Mouse (Mus musculus) right cerebral cortex, postnatal 14 days (tissue): Measurements from ENCODE around the gene 1700022I11Rik.
"Not testable (repeated sequence)": the region's sequence is repeated elsewhere in the genome, so short reads cannot be mapped to it uniquely, and the experiment has no call there.

Source experiments
- DNase-seq: peaks from one replicate; pipeline ENCODE4 v3.0.0; 2022

The 1700022I11Rik gene

DNA sequence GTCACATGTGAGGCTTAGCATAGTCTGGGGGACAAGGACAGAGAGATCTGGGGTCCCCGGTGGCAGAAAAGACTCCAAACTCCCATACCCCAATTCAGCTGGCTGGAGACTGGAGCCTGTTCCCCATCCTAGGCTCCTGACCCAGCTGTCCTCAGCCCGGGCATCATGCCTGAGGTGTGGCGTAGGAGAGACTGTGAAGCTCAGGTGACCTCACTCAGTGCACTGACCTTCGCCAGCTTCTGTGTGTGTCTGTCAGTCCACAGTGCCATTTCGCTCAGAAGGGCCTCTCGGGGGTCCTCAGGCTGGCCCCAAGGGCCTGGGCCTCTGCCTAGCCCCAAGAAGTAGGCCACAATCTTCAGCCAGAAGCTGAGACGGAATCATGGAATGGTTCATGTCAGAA lies 16.8 kb upstream of the 1700022I11Rik start:
- peak; percentile 9 for DNase-seq

DNA sequence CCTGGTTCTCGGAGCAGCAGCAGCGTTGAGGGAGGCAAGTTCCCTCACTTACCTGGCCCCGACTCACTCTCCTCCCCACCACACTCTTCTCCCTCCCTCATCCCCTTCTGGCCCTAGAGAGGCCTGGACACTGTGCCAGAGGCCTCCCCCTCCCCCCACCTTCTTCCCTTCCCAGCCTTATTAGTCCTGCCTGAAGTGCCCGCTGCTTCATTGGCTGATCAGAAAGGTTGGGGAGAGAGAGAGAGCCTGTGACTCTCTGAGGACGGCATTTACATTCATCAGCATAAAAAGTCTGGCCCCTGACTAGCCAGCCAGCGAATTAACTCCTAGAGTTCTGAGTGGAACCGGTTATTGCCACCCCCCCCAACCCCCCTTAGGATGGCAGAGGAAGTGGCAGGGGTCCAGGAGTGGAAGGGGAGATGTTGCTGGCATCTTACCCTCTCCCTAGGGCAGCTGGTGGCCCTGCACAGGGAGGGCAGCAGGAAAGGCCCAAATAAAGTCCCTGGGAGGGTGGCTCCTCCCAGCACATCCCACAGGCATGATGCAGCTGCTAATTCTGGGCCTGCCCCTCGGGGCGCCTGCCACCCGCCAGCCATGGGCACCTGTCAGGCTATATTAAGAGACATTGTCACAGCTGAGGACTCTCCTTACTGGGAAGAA lies 15.8 kb upstream of the 1700022I11Rik start:
- no peak for DNase-seq

DNA sequence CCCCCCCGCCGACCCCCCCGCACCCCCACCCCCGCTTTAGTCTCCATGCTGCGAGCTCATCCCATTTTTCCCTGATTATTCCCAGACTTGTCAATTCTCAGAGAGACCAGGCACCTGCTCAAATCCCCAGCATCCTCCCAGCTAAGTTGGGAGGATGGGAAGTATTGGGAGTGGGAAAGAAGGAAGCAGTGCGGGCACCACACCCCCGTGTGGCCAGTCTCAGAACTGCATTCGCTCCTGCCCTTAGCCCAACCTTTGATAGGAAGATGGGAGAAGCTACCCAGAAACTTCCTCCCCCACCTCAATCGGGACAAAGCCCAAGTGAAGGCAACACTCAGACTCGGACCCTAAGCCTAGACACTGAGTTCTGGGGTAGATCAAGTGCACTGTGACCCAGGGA lies 15.1 kb upstream of the 1700022I11Rik start:
- DNase-seq: peak; percentile 84

DNA sequence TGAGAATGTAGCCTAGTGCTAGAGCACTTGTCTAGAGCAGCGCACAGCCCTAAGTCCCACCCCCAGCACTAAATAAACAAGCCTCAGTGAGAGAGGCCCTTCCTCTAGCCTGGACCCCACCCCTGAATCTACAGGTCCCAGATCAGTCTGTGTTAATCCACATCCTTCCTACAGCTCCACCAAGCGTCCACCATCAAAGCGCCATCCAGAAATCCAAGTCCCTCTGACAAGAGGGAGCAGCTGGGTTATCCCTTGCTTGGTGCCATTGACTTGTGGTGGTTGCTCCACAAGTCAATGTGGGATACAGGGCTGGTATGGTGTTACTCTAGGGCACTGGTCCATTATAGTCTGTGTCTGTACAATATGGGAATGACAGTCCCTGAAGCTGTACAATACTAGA lies 14.2 kb upstream of the 1700022I11Rik start:
- DNase-seq: no peak

DNA sequence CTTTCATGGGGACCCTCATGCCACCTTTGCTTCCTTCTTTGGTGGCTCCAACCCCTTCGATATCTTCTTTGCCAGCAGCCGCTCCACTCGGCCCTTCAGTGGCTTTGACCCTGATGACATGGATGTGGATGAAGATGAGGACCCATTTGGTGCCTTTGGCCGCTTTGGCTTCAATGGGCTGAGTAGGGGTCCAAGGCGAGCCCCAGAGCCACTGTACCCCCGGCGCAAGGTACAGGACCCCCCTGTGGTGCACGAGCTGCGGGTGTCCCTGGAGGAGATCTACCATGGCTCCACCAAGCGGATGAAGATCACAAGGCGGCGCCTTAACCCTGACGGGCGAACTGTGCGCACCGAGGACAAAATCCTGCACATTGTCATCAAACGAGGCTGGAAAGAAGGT lies 12.8 kb upstream of the 1700022I11Rik start:
- DNase-seq: no peak

DNA sequence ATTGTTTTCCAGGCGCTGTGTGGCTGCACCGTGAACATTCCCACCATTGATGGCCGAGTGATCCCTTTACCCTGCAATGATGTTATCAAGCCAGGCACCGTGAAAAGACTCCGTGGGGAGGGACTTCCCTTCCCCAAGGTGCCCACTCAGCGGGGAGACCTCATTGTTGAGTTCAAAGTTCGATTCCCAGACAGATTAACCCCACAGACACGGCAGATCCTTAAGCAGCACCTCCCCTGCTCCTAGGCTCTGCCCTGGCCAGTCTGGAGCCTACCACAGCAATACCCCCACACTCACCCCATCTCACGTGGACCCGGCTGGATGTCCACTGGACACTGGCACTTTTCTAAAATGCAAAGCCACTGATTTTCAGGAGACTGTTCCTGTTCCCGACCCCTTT lies 12.1 kb upstream of the 1700022I11Rik start:
- DNase-seq: no peak

DNA sequence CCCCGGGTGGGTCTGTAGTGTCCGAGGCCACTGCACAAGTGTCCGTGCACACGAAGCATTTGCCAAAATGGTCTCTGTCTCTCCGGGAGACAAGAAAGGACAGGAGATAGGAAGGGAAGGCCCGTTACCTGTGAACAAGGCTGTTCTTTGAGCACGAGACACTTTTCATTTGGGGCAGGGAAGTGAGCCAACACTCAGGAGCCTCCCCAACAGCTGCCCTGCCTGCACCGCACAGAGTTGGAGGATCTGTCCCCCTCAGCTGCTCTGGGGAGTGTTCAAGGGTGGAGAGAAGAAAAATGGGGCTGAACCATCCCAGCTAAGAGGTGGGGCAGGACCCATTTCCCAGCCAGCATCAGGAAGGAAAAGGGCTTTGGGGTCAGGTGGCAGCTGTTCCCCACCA lies 11.4 kb upstream of the 1700022I11Rik start:
- no peak for DNase-seq

DNA sequence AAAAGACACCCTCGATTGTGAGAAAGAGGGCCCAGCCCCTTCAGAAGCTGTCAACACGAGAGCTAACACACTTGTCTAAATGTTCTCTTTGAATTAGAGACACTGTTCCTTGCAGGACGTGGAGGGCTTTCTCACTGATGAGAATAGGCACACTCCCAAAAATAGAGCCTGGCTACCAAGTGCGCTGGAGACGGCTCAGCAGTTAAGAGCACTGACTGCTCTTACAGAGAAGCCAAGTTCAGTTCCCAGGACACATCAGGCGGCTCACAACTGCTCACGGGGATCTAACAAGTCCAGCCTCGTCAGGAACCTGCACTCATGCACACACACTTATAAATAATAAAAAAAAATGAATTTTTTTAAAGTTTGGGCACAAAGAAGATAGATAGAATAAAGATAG lies 10.5 kb upstream of the 1700022I11Rik start:
- no peak for DNase-seq

DNA sequence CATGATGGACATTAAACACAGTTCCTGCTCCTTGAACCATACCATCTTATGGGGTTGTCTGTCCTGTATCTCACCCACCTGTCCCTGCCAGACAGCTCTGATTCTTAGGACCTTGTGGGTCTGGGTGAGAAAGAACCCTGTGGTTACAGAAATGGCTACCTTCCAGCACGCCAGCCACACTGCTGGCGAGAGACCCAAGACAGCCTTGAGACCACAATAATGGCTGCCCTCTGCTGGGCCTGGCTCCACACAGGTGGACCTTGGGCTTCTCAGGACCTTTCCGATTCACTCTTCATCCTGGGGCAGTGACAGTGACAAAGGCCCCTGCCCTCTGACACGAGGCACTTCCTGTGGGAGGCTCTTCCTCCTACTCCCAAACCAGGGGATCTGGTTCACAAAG lies 10.0 kb upstream of the 1700022I11Rik start:
- no peak for DNase-seq

DNA sequence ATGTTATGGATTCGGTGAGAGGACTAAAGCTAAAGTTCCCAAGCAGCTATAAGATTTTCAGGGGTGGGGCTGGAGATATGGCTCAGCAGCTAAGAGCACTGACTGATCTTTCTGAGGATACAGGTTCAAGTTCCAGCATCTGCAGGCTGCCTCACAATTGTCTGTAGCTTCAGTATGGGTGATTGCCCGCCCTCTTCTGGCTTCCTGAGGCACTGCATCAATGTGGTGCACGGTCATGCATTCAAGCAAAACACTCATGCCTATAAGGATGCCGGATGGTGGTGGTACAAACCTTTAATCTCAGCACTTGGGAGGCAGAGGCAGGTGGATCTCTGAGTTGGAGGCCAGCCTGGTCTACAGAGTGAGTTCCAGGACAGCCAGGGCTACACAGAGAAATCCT lies 7.8 kb upstream of the 1700022I11Rik start:
- peak; percentile 54 for DNase-seq

DNA sequence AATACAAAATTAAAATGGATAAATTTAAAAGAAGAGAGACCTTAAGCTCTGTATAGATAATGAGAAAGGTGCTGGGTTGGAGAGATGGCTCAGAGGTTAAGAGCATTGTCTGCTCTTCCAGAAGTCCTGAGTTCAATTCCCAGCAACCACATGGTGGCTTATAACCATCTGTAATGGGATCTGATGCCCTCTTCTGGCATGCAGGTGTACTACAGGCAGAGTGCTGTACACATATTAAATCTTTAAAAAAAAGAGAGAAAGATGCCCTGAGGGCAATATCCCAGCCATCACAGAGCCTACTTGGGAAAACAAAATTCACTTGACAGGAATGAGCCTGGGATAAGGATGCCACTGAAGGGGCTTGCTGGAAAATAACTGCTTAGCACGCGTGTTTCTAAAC lies 5.9 kb upstream of the 1700022I11Rik start:
- no peak for DNase-seq

DNA sequence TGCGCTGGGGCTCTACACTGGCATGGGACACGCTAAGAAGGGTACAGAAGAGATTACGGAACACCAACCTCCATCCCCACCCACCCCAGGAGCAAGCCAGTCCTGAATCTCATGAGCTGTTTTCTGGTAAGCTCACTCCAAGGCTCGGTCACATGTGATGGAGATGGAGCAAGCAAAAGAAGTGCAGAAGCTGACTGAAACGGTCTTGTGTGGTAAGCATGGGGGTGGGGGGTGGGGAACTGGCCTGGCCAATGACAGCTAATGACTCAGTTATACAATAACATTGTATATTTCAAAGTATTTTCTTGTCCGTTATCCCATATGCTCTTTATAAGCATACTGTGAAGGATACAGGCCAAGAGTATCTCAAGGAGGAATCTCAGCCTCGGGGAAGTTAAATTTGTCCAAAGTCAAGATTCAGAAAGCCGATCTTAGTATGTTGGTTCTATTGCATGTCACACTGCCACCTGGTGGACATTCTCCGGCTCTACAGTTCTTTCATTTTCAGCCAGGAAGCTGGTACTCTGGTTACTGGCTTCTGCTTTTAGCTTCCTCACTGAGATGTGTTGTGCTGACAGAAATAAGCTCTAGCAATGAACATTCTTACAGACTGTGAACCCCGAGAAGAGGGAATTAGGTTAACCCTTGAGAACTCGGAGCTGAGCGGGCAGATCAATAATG lies 4.2 kb upstream of the 1700022I11Rik start:
- no peak for DNase-seq

DNA sequence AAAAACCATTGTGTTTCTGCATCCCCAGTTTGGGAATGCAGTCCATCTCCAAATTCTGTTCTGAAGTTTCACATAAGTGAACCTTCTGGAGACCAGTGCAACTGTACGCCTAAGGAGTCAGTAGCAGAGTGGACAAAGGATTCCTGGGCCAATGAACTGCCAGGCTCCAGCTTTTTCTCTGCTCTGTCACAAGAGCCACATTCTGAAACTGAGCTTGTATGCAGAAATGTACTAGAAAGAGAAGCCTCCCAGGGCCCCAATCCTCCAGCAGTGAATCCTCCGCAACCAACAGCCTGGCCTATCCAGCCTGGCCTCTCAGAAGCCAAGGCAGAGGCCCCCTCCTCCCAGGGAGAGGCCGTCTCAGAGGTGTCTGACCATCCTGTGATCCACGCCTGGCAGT lies 3.5 kb downstream of the 1700022I11Rik start:
- DNase-seq: no peak

DNA sequence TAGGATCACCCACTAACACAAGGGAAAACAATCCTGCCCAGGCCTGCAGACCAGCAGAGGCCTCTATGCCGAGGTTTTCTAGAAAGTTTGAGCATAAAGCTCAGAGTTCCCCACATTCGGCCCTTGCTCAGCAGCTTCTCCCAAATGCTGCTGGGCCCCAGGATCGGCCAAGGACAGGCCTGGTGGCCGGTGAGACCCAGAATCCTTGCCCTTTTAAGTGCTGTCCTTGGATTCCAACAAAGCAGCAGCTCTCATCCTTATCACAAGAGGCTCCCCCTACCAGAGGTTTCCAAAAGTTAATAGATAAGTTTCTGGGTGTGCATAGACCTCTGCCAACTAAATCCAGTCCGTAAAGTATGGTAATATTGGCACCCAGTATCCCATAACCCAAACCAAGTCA lies 4.5 kb downstream of the 1700022I11Rik start:
- no peak for DNase-seq

DNA sequence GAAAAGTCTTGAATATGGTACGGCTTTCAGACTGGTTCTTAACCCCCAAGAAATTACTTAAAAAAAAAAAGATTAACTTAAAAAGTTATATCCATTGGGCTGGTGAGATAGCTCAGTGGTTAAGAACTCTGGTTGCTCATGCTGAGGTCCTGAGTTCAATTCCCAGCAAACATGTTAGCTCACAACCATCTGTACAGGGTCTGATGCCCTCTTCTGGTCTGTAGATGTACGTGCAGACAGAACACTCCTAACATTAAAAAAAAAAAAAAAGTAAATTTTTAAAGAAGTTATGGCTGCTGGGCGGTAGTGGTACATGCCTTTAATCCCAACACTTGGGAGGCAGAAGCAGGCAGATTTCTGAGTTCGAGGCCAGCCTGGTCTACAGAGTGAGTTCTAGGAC lies 8.7 kb downstream of the 1700022I11Rik start:
- no peak for DNase-seq

DNA sequence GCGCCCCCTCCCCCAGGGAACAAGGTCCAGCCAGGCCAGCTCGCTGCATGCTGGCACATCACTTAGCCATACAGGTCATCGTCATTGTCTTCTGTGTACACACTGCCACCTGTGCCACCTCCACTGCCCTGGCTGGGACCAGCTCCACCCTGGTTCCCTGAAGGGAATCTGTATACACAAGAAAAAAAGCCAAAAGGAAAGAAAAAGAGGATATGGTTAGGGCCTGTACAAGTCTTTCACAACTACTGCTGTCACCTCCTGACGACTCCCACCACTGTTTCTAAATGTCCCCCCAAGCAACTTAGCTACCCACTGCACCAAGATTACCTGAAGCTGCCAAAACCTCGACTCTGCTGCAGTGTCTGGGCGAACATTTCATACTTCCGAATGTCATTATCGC lies 11.1 kb downstream of the 1700022I11Rik start:
- DNase-seq: not testable (repeated sequence)

DNA sequence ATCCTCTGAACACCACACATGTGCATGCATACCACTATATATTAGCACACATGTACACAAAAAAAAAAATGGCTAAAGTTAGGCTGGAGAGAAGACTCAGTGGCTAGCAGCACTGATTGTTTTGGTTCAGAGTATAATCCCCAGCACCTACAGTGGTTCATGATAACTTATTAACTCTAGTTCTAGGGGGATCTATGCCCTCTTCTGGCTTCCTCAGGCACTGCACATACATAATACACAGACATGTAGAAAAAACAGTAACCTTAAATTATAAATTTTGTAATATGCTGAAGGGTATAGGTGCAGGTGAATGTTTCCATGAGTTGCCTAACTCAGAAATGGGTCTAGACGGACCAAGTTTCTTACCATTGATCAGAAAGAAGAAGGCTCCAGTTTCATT lies 18.9 kb downstream of the 1700022I11Rik start:
- no peak for DNase-seq

DNA sequence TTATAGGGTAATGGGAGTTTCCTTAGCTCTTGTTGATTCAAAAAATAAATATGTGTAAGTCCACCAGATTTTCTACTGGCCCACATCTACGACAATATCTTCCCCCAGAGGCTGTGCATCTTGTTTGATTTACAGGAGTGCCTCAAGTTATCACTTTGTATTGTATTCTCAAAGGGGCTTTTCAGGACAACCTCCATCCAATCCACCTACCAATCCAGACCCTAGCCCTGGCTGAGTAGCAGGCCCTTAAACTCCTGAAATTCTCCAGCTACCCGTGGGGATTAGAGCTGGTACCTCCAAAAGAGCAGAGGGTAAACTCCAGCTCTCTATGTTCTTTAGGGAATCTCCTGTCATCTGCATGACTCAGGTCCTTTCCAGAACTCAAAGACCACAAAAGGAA lies 28.6 kb downstream of the 1700022I11Rik start:
- DNase-seq: no peak

DNA sequence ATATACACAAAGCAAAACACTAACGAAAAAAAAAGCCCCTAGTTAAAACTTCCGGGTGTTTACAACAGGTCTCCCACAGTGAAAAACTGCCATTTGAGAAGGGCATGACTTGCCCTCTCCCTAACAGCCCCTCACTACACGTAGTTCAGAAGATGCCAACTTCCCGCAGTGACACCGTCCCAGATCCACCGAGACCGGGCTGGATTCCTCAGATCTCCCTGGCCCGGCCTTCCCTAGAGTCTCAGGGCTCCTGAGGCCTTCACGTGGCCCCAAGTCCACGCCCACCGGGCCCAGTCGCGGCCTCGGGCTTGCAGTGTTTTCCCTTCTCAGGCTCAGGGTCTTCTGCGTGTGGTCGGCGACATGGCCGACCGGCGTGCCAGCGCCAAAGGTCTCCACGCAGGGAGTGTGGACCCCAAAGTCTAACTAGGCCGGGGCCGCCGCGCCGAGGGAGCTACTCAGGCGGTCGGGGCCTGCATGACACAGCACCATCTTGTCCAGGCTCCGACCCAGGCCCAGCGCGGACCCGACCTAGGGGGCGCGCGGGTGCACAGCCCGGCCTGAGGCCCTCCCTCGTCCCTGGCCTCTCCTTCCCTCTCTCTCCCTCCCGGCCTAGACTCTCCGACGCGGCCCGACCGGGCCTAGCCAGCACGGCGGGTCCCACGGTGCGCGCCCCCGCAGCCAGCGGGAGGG lies 30.2 kb downstream of the 1700022I11Rik start:
- peak; percentile 59 for DNase-seq

DNA sequence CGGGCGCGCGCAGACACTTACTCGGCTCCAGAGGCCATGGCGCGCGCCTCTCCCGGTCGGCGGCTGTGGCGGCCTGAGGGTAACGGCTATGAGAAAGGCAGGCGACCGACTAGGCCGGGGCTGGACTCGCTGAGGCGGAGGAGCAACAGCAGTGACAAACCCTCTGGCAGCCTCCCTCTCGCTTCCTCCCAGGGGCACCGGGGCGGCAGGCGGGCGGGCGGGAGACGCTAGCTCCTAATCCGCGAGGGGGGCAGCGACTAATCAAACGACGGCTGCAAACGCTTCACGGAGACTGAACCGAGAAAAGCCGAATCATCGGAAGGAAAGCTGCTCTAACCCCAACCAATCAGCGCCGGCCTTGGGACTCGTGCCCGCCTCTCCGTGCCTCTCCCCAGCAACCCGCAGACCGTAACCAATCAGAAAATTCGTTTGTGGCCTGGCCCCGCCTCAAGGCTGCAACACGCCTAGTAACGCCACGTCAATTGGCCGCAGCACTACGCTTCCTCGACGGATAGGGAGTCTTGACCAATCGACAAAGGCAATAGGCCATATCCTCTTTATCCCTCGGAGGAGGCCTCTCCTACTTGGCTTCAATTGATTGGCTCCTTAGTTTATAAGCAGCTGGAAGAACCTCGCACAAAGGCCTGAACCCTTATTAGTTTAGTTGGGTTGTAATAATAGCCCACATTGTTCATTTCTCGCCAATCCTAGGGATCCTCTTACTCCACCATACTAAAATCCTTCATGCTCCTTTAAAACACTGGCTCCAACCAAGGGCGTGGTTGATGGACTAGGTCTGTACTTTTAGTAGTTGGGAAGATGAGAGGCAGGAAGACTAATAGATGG lies 31.0 kb downstream of the 1700022I11Rik start, which contains the start of gene Vcp:
TSS of gene Vcp (minus strand) at position 367 of the 846 bp plus-strand sequence.
- peak; percentile 99 for DNase-seq

DNA sequence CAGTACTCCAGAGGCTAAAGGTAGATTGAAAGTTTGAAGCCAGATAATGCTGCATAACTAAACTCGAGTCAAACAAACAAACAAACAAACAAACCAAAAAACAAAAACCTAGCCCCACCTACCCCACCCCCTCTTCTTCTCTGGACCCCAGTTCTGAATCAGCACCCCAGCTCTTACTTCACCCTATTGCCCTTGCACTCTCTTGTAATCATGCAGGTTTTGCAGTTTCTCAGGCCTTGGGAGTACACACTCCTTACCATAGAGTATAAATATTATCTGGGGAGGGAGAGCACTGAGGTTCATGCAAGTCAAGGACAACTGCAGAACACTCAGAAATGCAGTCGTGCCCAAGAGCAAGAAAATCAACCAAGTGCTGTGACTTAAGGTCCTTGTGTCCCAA lies 31.9 kb downstream of the 1700022I11Rik start:
- DNase-seq: no peak

DNA sequence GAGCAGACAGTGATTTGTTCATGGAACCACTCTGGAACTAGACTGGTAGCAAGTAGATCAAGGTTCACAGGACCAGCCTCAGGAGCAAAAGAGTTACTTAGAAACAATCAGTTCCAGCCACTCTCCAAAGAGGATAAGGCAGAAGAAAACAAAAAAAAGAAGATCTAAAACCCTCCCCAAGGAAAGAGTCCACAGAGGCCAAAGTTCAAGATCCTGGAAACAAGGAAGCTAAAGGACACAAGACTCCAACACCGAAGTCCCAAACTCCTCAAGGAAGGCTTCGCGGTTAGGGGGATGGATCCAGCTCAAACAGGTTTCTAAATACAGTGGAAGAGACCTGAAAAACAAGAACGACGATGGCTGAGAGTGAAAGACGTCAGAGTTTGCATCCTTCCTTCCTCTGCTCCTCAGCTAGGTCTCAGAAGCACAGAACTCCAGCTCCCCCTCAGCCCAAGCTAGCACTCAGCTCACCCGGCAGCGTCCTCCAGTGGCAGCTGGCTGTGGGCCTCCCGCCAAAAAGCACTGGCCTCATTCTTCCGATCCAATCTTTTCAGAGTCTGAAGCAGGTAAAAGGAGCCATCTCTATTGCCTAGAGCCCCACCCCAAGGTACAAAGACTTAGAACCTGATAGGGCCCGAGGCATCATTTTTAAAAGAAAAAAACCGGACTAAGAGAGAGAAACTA lies 33.5 kb downstream of the 1700022I11Rik start:
- DNase-seq: no peak

DNA sequence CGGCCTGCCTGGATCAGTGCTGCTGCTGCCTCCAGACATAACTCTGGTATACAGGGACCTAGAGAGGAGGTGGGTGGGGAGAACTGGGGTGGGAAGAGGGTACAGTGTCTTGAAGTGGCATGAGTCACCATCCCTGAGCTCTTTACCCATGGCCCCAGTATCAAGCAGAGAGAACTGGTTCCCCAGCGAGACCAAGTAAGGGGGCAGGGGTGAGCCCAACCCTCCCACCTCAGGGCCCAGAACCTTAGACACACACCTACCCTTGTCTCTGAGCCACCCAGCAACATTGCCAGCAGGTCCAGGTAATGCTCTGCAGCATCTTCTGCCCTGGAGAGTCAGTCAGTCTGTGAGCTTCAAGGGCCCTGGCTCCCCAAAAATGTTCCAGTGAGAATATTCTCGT lies 35.5 kb downstream of the 1700022I11Rik start:
- DNase-seq: no peak
